Mouse (Mus musculus): ENCODE measurements around the gene Evi5l.

Evi5l gene

DNA sequence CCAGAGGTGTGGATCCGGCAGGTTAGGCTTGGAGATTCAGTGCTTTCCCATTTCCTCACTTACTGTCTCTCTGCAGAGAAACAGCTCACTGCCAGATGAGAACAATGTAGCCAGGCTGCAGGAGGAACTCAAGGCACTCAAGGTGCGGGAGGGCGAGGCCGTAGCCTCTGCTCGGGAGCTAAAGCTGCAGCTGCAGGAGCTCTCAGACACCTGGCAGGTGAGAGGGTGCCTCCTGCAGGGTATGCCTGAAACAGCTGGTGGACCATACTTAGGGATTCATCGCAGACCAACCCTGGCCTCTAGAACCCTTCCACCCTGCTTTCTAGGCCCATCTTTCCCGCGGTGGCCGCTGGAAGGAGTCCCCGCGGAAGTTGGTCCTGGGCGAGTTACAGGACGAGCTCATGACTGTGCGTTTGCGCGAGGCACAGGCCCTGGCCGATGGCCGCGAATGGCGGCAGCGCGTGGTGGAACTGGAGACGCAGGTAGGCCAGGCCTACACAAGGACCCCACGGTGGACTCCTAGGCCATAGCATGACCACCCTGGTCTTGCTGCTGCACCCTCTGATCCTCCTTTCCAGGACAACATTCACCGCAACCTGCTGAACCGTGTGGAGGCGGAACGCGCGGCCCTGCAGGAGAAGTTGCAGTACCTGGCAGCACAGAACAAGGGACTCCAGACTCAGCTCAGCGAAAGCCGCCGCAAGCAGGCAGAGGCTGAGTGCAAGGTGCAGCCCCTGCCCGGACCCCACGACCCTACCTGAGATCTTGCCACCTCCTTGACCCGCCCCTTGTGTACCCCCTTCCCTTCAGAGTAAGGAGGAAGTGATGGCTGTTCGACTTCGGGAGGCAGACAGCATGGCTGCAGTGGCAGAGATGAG, 39.1 kb downstream of the Evi5l start:
- no peak for DNase-seq

- peak; percentile 16 for DNase-seq
Observed at GRCm38 (mm10) chr8:4206182-4207015, 40.0 kb downstream of the Evi5l start.

- no peak for DNase-seq
Observed at GRCm38 (mm10) chr8:4207016-4207350, 40.6 kb downstream of the Evi5l start.

DNA sequence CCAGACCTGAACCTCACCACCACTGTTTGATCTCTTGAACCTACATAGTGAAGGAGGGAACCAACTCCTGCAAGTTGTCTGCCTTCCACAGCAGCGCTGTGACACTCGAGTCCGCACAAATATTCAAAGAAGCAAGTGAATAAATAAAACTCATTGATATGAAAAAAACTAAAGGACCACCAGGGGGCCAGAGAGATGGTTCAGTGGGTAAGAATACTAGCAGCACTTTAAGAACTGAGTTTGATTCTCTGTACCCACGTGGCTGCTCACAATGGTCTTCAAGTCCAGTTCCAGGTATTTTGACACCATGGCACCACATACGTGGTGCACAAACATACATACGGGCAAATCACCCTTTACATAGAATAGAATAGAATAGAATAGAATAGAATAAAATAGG, 44.7 kb downstream of the Evi5l start:
- DNase-seq, result no peak

DNA sequence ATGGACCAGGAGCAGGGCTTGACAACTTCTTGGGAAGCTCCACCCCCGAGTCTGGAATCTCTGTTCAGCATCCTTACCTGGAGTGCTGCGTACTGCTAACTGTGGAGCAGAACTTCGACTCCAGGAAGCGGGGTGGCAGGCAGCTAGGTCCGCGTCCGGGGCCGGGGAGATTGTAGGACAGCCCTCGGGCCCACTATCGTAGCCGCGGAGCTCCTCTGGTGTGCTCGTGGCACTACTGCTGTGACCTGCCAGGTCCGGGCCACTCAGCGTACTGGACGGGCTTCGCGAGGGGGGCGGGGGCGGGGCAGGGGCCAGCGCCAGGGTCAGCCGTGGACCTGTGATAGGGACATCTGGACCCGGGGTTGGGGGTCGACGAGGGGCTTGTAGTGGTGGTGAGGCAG, 46.4 kb downstream of the Evi5l start:
- peak; percentile 35 for DNase-seq

GRCm38 (mm10) chr8:4213210-4214005, 47.0 kb downstream of the Evi5l start:
- DNase-seq, result peak; percentile 81

DNA sequence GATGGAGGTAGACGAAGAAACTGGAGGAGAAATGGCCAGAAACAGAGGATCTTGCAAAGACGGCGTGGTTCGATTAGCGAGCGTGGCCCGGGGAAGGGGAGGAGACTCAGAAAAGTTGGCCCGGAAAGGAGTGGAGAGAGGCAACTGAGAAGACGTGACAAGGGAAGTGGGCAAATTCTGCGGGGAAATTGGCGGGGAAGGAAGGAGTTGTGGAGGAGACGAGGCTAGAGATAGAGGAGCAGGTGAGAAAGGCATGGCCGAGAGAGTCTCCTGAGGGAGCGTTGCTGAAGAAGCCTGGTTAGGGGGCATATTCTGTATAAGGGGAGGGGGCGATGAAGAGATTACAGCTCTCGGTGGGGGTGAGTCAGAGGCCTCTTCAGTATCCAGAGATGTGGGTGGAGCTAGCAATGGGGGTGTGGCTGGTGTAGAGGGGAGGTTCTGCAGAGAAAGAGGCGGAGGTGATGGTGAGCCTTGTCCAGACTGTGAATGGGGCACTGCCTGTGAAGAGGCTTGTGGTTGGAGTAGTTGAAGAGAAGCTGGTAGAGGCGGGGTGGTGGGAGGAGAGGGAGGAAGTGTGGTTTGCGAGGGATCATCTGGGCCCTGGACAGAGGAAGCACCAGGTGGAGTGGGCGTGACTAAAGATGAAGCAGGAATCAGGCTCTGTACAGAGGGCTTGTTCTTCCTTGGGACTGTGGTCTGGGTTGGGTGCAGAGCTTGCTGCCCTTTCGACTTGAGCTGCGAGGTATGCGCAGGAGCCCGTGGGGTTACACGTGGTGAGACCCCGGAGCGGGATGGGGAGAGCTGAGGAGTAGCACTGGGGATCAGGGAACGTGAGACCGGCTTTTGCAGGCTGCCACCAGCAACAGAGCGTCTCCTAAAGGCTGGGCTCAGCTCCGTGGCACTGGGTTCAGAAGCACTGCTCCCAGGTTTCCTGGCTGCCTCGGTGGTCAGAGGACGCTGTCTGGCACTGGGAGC, 47.9 kb downstream of the Evi5l start:
- DNase-seq, result peak; percentile 90

DNA sequence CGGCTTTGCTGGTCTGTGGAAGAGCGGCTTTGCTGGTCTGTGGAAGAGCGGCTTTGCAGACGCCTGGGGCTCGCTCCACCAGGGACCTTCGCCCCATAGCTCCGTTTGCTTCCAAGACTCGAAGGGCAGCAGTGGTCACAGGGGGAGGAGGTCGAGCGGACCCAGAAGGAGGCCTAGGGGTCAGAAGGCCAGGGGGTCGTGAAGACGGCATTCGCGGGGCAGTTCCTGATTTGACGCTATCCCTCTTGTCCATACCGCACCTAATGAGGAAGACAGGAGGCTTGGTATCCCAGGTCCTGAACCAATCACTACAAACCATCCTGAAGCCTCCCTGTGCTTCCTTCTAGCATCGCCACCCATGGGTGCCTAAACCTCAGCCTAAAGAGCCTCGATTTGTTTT, 49.9 kb downstream of the Evi5l start:
- DNase-seq, result no peak

- peak; percentile 34 for DNase-seq
Observed at GRCm38 (mm10) chr8:4216791-4217621, 50.6 kb downstream of the Evi5l start, which contains the start of gene Prr36. TSS of gene Prr36 (minus strand) at chr8:4217459.

GRCm38 (mm10) chr8:4219617-4220016, 53.2 kb downstream of the Evi5l start:
- DNase-seq, result no peak

- no peak for DNase-seq
Observed at GRCm38 (mm10) chr8:4222059-4222458, 55.7 kb downstream of the Evi5l start.

DNA sequence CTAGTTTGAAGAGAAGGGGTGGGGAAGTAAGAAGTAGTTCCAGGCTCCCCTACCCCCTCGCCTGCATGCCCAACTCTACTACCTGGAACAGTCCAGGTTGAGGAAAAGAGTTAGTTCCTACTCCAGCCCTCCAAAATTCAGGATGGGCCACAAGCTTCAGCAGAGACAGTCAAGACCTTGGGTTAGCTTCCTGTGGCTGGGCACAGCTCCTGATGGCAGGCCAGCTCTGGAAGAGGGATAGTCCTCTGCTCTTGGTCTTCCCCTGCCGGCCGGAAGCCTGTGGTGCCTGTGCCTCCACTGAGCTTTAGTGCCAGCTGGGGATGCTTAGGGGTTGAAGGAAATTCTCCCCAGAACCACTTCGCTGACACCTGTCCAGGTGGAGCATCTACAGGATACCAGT, 60.0 kb downstream of the Evi5l start:
- no peak for DNase-seq

GRCm38 (mm10) chr8:4226739-4227347, 60.5 kb downstream of the Evi5l start, which contains the start of gene Lrrc8e:
TSS of gene Lrrc8e (plus strand) at chr8:4226827.
- DNase-seq, result peak; percentile 54

GRCm38 (mm10) chr8:4227919-4228318, 61.6 kb downstream of the Evi5l start:
- DNase-seq, result no peak

- no peak for DNase-seq
Observed at GRCm38 (mm10) chr8:4229784-4230183, 63.4 kb downstream of the Evi5l start.

DNA sequence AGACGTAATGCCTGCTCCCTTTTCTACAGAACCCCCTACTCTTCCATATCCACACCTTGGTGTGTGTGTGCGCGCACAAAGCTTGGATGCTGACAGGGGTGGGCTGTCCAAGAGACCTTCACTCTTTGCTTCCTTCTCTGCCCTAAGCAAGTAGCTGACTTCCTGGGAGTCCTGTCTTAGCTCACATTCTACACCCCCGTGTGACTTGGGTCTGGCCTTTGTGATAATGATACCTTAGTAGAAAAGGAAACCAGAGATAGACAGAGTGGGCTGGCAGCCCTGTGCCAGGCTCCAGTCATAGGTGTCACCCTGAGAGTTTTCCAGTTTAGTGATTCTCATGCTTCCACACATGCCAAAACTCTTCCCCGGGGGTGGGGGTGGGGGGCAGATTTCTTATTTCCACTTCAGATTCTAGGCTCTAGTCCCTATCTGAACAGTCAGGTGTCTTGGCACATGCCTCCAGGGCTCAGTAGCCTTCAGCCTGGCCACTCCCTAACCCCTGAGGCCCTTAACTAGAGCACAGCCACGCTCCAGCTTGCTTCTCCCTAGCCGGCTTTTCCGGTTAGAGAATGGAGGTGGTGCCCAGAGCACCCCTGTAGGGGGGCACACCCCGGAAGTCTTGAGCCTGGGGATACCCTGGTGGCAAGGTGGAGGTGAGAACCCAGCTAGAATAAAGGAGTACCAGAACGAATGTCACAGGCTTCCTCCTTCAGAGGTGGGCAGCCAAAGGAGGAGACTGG, 64.4 kb downstream of the Evi5l start:
- DNase-seq, result peak; percentile 74

DNA sequence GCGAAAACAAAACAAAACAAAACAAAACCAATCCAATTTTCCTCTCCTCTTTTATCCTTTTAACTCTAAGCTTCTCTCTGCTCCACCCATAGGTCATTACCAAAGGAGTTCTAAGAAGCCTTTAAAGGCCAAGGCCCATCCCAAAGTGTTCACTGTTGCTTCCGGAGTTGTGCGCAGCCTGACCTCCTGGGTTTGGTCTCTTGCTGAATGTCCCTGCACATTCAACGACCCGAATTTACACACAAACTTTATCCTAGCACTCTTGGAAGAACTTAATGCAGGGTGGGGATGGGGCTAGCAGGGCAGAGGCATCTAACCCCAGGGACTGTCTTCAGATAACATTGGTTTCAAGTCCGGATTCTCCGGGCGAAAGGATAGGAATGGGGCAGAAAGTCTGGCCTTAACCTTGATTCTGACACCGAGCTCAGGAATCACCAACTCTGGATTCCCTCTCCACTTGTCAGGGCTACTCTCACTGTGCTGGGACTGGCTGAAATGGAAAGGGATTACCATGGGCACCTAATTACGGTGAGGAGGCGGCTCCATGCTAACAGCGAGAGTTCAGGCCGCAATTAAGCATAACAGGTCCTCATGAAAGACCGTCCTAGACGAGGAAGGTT, 71.6 kb downstream of the Evi5l start:
- peak; percentile 35 for DNase-seq

- peak; percentile 100 for DNase-seq
Observed at GRCm38 (mm10) chr8:4238434-4239192, 72.2 kb downstream of the Evi5l start, which contains the start of the genes Map2k7 and Gm49320. TSS of gene Map2k7 (plus strand) at chr8:4238740. TSS of gene Gm49320 (plus strand) at chr8:4238865.

Measured in lung, postnatal 36 days (tissue).